Mouse (Mus musculus): Measurements from ENCODE around the gene Prpf4. TPM values are rescaled to one million over a fixed set of nuclear protein-coding genes. Genes with fewer than 3 reads are reported as not detected.

Prpf4 gene
- total RNA-seq, 4 experiments from 2014 or later: 16.9 to 18.2 (median 17.4) TPM

DNA sequence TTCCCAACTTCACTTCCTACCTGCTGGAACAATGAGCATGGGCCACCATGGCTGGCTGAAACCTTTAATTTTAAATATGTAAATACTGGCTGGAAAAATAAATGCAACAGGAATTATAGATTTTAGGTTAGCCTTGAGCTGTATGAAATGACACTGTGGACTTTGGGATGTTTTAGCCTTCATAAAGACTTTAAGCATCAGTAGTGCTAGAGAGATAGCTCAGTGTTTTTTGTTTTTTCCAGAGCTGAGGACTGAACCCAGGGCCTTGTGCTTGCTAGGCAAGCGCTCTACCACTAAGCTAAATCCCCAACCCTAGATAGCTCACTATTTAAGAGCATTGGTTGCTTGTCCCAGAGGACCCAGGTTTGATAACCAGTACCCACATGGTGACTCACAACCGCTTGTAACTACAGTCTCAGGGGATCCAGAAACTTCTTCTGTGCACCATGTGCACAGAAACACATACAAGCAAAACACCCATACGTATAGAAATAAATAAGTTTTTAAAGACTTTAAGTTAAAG, 28.7 kb downstream of the Prpf4 start:
- DNase-seq (ENCODE audit: low spot score in 2 of 2): no peak

DNA sequence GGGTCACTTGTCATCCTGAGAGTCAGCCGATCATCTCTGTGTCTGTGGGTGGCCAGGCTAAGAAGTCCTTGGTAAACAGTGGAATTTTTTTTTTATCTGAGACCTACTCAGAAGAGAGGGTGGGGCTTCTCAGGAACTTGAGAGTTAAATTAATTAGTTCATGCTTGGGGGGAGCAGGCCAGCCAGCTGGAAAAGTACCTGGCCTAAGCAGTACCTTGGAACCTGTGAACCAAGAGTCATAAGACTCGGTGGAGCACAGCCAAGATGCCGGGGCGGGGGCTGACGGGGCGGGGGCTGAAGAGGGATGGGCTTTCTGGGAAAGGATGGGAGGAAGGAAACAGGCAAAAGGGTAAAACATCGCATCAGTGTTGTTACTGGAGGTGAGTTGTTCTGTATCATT, 29.3 kb downstream of the Prpf4 start:
- no peak for DNase-seq (ENCODE audit: low spot score in 2 of 2)

DNA sequence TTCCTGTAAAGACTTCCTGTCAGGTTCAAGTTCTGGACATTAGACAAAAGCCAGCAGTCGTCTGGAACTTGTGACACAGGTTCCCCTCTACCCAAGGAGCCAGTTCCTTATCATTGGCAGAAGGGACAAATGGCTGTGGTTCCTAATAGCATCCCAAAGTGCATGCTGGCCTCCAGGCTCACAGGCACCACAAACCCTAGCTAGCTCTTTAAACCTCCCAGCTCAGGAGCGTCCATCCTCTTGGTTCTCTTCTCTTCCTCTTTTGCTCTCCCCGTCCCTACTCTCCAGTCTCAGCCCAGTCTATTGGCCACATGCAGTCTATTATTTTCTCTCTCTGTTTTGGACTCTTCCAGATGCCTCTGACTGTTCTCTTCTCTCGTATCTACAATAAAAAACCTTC, 31.2 kb downstream of the Prpf4 start:
- no peak for DNase-seq (ENCODE audit: low spot score in 2 of 2)

DNA sequence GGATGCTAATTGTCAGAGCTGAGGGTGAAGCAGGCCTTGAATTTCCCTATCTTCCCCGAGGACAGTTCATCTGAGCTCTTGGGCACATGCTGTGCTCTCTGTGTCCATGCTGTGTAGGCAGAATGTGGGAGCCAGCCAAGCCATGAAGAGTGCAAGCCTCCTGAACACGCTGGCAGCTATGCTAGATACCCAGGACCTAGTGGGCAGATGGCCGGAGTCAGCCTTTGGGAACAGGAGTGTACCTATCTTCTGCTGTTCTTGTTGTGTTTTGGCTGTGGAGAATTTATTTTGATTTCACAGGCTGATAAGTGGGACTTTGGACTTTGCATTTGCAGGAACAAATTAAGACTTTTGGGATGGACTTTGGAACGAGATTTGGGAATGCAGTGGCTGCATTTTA, 31.9 kb downstream of the Prpf4 start:
- DNase-seq (ENCODE audit: low spot score in 2 of 2): no peak

DNA sequence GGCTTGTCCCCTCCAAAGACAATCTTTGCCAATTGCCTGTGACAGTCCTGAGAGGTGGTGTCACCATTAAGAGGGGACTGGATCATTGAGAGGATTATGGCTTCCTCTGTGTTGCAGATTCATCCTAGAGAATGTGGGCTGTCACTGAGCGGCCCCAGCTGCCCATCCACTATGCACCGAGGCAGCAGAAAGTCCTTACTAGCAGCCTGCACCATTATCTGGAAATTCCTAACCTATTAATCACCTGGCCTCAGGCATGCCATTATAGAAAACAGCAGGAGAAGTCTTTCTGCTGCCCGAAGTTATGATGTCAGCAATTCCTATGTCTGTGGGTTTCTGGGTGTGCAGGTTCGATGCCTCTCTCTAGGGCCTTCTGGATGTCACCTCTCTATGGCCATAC, 32.4 kb downstream of the Prpf4 start:
- DNase-seq (ENCODE audit: low spot score in 2 of 2): no peak

DNA sequence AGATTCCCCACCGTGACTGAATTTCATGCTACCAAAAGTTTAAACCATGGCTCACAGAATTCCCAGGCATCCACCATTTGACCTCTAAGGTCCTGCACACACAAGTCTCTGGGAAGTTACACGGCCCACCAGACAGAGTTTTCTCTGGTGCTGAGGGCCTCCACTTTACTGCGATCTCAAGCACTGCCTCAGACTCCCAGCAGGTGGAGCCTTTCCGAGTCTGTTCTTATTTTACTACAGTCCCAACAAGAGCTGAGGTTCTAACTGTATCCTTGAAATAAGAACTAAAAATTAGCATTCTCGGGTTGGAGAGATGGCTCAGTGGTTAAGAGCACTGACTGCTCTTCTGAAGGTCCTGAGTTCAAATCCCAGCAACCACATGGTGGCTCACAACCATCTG, 46.4 kb downstream of the Prpf4 start:
- no peak for DNase-seq (ENCODE audit: low spot score in 2 of 2)

DNA sequence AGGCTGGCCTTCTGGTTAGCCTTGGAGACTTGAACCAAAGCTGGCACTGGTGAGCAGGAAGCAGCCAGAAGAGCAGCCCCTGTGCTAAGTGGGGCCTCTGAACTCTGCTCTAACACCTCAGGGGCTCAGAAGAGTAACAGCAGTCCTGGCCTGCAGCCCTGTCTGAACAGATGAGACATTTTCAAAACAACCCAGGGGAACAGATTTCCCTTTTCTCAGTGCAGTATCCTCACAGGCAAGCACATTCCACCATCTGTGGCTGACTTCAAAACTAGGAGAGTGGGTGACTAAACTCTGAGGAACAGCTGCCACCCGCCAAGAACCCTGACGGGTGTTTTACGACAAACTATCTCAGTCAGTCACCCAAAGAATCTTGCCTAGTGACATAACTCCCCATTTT, 50.5 kb downstream of the Prpf4 start:
- no peak for DNase-seq (ENCODE audit: low spot score in 2 of 2)

DNA sequence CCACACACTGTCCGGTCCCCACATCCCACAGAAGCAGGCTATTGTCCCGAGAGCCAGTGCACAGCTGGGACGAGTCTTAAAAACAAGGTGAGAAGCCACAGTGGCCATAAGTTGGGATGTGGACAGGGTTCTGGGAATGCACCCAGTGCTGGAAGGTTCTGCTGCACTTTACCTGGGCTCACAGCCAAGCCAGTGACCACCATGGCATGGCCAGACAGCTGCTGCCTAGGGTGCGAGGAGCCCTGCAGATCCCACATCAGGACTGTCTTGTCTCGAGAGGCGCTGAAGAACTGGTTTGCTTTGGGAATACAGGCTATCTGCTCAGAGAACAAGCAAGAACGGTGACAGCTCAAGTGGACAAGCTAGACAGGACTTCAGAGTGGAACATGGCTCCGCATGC, 51.8 kb downstream of the Prpf4 start:
- no peak for DNase-seq (ENCODE audit: low spot score in 2 of 2)

DNA sequence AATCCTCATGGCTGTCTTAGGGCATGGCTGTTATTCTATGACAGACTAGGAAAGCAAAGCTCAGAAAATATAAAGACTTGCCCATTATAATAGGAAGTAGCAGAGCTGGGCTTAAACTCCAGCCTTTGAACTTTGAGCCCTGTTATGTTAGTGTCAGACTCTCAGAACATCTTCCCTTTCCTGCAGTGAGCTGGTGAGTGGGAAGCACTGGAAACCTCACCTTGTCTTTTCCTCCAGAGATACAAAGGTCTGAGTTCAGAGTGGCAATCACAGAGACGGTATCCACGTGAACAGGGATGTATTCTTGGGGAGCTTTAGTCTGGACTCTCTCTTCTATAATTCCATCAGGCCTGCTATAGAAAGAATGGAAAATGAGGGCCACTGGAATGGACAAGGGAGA, 54.5 kb downstream of the Prpf4 start:
- DNase-seq (ENCODE audit: low spot score in 2 of 2): no peak

DNA sequence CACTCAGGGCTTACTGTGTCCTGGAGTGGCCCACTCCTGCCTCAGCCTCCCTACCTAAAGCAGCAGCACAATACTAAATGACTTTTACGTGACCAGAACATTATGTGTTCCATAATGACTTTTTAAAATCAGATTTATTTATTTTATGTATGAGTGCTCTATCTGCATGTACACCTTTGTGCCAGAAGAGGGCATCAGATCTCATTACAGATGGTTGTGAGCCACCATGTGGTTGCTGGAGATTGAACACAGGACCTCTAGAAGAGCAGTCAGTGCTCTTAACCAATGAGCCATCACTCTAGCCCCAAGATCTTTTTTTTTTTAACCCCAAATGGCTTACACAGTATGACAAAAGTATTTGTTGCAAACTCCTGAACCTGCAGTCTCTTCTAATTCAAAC, 59.6 kb downstream of the Prpf4 start:
- no peak for DNase-seq (ENCODE audit: low spot score in 2 of 2)

DNA sequence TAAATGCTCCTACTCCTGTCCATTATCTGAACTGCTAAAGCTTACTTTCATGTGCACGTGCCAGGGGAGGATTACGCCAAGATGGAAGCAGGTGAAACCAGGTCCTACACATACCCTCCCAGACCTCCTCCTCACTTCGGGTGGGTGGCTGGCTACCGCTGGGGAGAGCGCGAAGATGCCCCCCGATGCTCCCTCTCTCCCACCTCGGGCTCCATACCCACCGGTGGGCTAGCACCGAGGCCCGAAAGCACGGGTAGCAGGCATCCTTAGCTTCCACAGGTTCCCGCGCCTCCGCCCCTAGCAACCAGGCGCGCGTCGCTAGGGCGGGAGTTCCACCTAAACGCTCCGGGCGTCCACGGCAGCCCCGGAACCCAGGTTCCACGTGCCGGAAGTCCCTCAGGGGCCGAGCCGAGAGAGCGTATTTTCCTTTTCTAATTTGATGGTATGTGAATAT, 62.0 kb downstream of the Prpf4 start, which contains the start of gene Wdr31:
Wdr31 (minus strand) TSS at position 299 of the 454 bp plus-strand sequence.
- peak; percentile 40 to 53 for DNase-seq (ENCODE audit: low spot score in 2 of 2)

DNA sequence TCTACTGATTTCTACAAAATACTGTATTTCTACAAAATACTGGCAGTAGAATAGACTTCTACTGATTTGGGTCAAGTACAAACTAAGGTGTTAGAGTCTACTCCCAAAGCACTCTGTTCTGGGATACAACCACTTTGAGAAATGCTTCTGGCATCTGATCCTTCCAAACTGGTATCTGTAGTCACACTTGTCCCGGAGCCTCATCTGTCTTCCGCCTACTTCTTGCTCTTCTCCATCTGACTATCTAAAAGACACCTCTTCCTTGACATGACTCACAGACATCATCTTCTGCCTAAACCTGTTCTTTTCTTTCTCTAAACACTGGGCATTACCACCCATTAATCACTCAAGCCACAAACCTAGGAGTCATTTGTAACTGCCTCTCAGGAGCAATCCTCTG, 63.5 kb downstream of the Prpf4 start:
- DNase-seq (ENCODE audit: low spot score in 2 of 2): no peak

DNA sequence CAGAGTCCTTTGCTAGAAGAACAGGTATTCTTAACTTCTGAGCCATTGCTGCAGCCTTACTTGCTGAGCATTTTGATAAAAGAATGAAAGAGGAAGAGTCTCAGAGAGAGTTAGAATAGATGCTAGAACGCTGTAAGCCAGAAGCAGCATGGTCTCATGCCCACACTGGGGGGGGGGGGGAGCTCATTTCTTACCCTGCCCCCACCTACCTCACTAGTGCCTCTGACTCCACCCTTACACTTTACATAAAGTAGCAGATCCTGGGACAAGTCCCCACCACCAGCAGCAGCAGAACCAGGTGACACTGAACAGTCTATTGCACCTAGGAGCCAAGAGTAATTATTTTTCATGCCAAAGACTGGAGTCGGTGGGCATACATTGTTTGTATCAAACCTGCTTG, 66.5 kb downstream of the Prpf4 start:
- DNase-seq (ENCODE audit: low spot score in 2 of 2): no peak

DNA sequence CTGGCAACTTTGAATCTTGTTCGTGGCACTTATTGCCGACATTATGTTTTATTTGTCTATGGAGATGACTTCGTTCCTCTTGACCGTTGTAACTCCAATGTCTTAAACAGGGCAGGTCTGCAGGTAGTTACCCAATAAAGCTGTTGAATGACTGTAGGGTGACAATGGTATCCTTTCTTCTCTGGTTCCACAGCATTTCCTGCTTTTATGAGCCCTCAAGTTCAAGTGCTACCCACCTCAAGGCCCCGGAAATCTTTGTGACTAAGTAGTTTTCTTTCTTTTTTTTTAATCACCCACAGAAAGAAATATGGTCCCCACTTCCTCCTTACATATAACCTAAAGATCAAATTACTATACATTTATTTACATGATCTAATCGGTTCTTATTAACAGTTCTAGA, 67.2 kb downstream of the Prpf4 start:
- no peak for DNase-seq (ENCODE audit: low spot score in 2 of 2)

Other genes with a start within 250 kb of the Prpf4 start
- gene Zfp37, start 177.8 kb upstream of the Prpf4 start, total RNA-seq (2022): 1 to 10 TPM in 2 of 4 experiments, under 1 TPM in 2; 0.56 to 1.1 (median 0.97) TPM
- gene Slc31a2, start 146.2 kb upstream of the Prpf4 start, total RNA-seq (2022): 1 to 10 TPM; 4.9 to 6.7 (median 5.4) TPM
- gene Fkbp15, start 48.2 kb upstream of the Prpf4 start, total RNA-seq (2022): 10 to 100 TPM; 10.0 to 12.0 (median 10.8) TPM
- gene Slc31a1, start 48.1 kb upstream of the Prpf4 start, total RNA-seq (2022): 1 to 10 TPM; 7.6 to 9.7 (median 8.5) TPM
- 10 to 100 TPM; 51.7 to 57.0 (median 54.6) TPM for gene Cdc26, start 155 bp upstream of the Prpf4 start, total RNA-seq (2022)
- gene Rnf183, start 26.5 kb downstream of the Prpf4 start, total RNA-seq (2022): not detected
- gene Wdr31, start 62.1 kb downstream of the Prpf4 start, total RNA-seq (2022): under 1 TPM; 0.13 to 0.72 (median 0.45) TPM
- not detected for gene Bspry, start 71.3 kb downstream of the Prpf4 start, total RNA-seq (2022)
- gene Hdhd3, start 94.7 kb downstream of the Prpf4 start, total RNA-seq (2022): 1 to 10 TPM in 3 of 4 experiments, under 1 TPM in 1; 0.40 to 1.8 (median 1.3) TPM
- gene Alad, start 111.1 kb downstream of the Prpf4 start, total RNA-seq (2022): 10 to 100 TPM; 26.1 to 36.7 (median 30.3) TPM
- 10 to 100 TPM; 14.1 to 18.1 (median 15.1) TPM for gene Pole3, start 116.3 kb downstream of the Prpf4 start, total RNA-seq (2022)
- not detected for gene 4933430I17Rik, start 116.6 kb downstream of the Prpf4 start, total RNA-seq (2022)
- gene Rgs3, start 151.1 kb downstream of the Prpf4 start, total RNA-seq (2022): 1 to 10 TPM; 4.3 to 7.5 (median 5.9) TPM

Data from gastrocnemius, adult 8-10 months (tissue).